Mouse (Mus musculus) ES-E14 (cell line): ENCODE results near the gene Tbx19. TPM values are rescaled to one million over a fixed set of nuclear protein-coding genes. Genes with fewer than 3 reads are reported as not detected.

ENCODE experiments used
- DNase-seq: peaks from one replicate; pipeline ENCODE4 v3.0.0-alpha.2; 2013; ENCODE audit warnings: low read depth, low spot score
- H3K27ac ChIP-seq: 2 replicates; pipeline ENCODE4 v1.5.1; 2012; ENCODE audit warnings: low read depth, mild to moderate bottlenecking, low read length, moderate library complexity, mixed read lengths; ENCODE audit not compliant: poor library complexity, insufficient read depth, severe bottlenecking
- H3K36me3 ChIP-seq: 2 replicates; pipeline ENCODE4 v1.6.1; 2012; ENCODE audit warnings: mild to moderate bottlenecking, low read length, moderate library complexity, mixed read lengths; ENCODE audit not compliant: control insufficient read depth, poor library complexity, insufficient read depth, severe bottlenecking
- H3K4me1 ChIP-seq, 2 experiments: fragments of 150-350 bp in 1 of 2; sonication (generic) in 1 of 2; 2 replicates each; pipeline ENCODE4 v1.6.1; 2012; ENCODE audit warnings: low read length in 2 of 2, mild to moderate bottlenecking in 1 of 2, mixed read lengths in 1 of 2; ENCODE audit not compliant: control insufficient read depth in 2 of 2, insufficient read depth in 2 of 2, poor library complexity in 1 of 2
- H3K4me3 ChIP-seq, 2 experiments: fragments of 150-350 bp in 1 of 2; sonication (generic) in 1 of 2; 2 replicates each; pipeline ENCODE4 v1.5.1; 2012; ENCODE audit warnings: low read length in 2 of 2, low read depth in 1 of 2, mild to moderate bottlenecking in 1 of 2, mixed read lengths in 1 of 2; ENCODE audit not compliant: insufficient read depth in 1 of 2, poor library complexity in 1 of 2, severe bottlenecking in 1 of 2
- H3K9ac ChIP-seq: 2 replicates; pipeline ENCODE4 v1.6.1; 2012; ENCODE audit warnings: low read depth, mild to moderate bottlenecking, low read length, mixed read lengths; ENCODE audit not compliant: poor library complexity, insufficient read depth, severe bottlenecking
- H3K9me3 ChIP-seq: fragments of 150-350 bp; sonication (generic); 2 replicates; pipeline ENCODE4 v1.6.1; 2012; ENCODE audit warnings: low read depth, mild to moderate bottlenecking, low read length; ENCODE audit not compliant: control insufficient read depth, insufficient read depth
- CHD2 ChIP-seq: IDR thresholded peaks from 2 replicates; pipeline ENCODE4 v1.6.1; 2014; ENCODE audit warnings: mild to moderate bottlenecking, low read depth, low read length, inconsistent platforms
- HCFC1 ChIP-seq: IDR thresholded peaks from 2 replicates; pipeline ENCODE4 v1.6.1; 2012; ENCODE audit warnings: low read length, inconsistent platforms, borderline replicate concordance; ENCODE audit not compliant: insufficient read depth
- MAFK ChIP-seq: IDR thresholded peaks from 2 replicates; pipeline ENCODE4 v1.6.1; 2014; ENCODE audit warnings: mild to moderate bottlenecking, low read depth, low read length, inconsistent platforms; ENCODE audit not compliant: insufficient read depth
- ZC3H11A ChIP-seq: IDR thresholded peaks from 2 replicates; pipeline ENCODE4 v1.6.1; 2012; ENCODE audit warnings: low read depth, mild to moderate bottlenecking, inconsistent platforms, low read length, borderline replicate concordance
- ZNF384 ChIP-seq: IDR thresholded peaks from 2 replicates; pipeline ENCODE4 v1.6.1; 2012; ENCODE audit warnings: low read depth, low read length, inconsistent platforms
- in situ Hi-C, 2 experiments: fragments of 600-800 bp; cut with MboI; formaldehyde crosslinking; loops; one replicate each; pipeline ENCODE4 v1.15.1; 2025; ENCODE audit warnings: low sequenced_read_pairs in 2 of 2, inconsistent platforms in 1 of 2; ENCODE audit not compliant: unreplicated experiment in 2 of 2
- total RNA-seq: library from RNA; depleted of rRNA; stranded (reverse); fragments of 300-350 nt; gene quantifications from 2 replicates; pipeline ENCODE4 v1.2.3, GENCODE M21; 2012

The Tbx19 gene
- total RNA-seq, 1 experiment: not detected

- H3K4me1 ChIP-seq: peaks cover 0 to 24% of the 10 kb centered on the region in 2 experiments; a peak in 2 of 4 replicates
- DNase-seq: no peak
- H3K27ac ChIP-seq: no peak overlapping the region
- TF ChIP-seq ZC3H11A (no peak), ZNF384 (no peak), HCFC1 (no peak), MAFK (no peak), CHD2 (no peak)
- no peak overlapping the region for H3K4me3 ChIP-seq
- H3K9ac ChIP-seq: no peak overlapping the region
- in situ Hi-C loops: no loop called here
- H3K9me3 ChIP-seq: no peaks in the 10 kb centered on the region
- H3K36me3 ChIP-seq: peaks cover 8% of the 10 kb centered on the region; the same call in 1 of the 2 replicates
Measured at GRCm38 (mm10) chr1:165187357-165187756, 26.8 kb upstream of the Tbx19 start.

DNA sequence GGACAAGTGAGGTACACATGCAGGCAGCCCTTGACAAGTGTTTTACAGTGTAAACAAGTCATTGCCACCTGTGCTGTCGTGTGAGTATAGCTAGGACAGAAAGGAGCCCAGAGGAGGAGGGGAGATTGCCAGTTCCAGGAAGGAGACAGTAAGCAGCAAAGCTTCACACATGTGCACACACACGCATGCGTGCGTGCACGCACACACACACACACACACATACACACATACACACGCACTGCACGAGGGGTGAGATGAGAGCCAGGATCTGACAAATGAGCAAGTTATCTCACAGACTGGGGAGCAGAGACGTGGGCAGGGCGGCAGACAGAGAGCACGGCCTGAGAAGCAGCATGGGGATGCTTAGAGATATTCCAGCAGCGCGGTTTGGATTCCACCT, 25.9 kb upstream of the Tbx19 start:
- Histone ChIP-seq H3K9ac (no peak overlapping the region), H3K4me1 (peaks cover 0 to 24% of the 10 kb centered on the region in 2 experiments; a peak in 2 of 4 replicates), H3K9me3 (no peaks in the 10 kb centered on the region), H3K4me3 (no peak overlapping the region), H3K27ac (no peak overlapping the region), H3K36me3 (peaks cover 8% of the 10 kb centered on the region; the same call in 1 of the 2 replicates)
- in situ Hi-C loops: no loop called here
- no peak for TF ChIP-seq ZNF384
- TF ChIP-seq ZC3H11A: no peak
- TF ChIP-seq MAFK: no peak
- TF ChIP-seq HCFC1: no peak
- no peak for TF ChIP-seq CHD2
- DNase-seq: no peak

DNA sequence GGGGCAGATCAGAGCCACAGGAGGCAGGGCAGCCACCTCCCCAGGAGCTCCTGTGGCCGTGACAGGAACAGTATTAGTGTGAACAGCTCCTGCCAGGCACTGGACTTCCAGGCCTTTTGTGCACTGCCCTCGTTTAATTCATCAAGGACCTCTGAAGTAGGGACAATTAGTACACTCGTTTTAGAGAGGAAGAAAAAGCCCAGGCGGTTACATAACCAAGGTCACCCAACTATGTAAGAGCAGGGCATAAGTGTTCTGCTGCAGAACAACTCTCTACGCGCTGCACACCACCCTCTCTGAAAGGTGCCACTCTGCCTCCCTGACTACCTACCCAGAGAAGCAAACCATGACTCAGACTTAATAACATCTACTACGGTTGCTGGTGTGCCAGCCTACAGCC, 24.5 kb upstream of the Tbx19 start:
- no peak overlapping the region for H3K9ac ChIP-seq
- H3K27ac ChIP-seq: no peak overlapping the region
- no peak for TF ChIP-seq HCFC1
- no peak for TF ChIP-seq ZC3H11A
- TF ChIP-seq CHD2: no peak
- TF ChIP-seq MAFK: no peak
- TF ChIP-seq ZNF384: no peak
- DNase-seq: no peak
- H3K4me1 ChIP-seq: peaks cover 0 to 23% of the 10 kb centered on the region in 2 experiments; a peak in 2 of 4 replicates
- H3K9me3 ChIP-seq: no peaks in the 10 kb centered on the region
- in situ Hi-C loops: no loop called here
- H3K4me3 ChIP-seq: no peak overlapping the region
- H3K36me3 ChIP-seq: peaks cover 8% of the 10 kb centered on the region; the same call in 1 of the 2 replicates

DNA sequence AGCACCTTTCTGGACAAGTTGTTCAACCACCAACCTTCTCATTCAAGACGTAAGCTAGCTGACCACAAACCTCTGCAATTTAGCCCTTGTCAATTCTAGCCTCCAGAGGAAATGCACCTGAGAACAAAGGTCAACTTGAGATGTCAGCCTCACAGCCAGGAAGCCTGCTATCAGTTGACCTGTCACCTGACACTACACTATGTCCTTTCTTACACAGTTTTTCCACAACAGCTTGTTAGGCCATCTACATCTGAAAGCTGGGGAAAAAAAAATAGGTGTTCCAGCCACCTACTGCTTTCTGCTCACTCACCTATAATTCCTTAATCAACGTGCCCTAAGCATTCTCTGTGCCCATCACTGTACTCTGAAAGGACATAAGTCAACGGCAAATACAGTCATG, 23.6 kb upstream of the Tbx19 start:
- Histone ChIP-seq H3K9me3 (no peaks in the 10 kb centered on the region), H3K9ac (no peak overlapping the region), H3K4me1 (peaks cover 0 to 17% of the 10 kb centered on the region in 2 experiments; a peak in 2 of 4 replicates), H3K36me3 (peaks cover 8% of the 10 kb centered on the region; the same call in 1 of the 2 replicates), H3K27ac (no peak overlapping the region), H3K4me3 (no peak overlapping the region)
- TF ChIP-seq CHD2 (no peak), MAFK (no peak), ZC3H11A (no peak), HCFC1 (no peak), ZNF384 (no peak)
- DNase-seq: no peak
- in situ Hi-C loops: no loop called here

DNA sequence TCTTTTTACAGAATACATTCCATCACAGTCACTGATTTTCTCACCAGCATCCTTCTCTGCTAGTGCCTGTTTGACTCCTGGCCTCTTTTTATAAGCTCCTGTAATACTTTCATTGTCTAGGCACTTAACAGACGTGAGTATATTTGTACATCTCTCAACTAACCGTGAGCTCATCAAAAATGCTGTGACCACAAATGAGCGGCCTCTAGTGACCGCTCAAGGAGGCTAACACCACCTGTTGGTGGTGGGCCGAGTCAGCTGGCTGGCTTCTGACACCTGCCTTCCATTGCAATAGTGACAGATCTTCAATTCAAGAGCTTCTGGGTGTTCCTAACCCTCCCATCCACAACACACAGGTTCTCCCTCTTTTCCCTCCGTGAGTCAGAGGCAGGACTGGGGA, 22.8 kb upstream of the Tbx19 start:
- H3K36me3 ChIP-seq: peaks cover 8% of the 10 kb centered on the region; the same call in 1 of the 2 replicates
- no peak overlapping the region for H3K4me3 ChIP-seq
- H3K4me1 ChIP-seq: peaks cover 0 to 9% of the 10 kb centered on the region in 2 experiments; a peak in 1 of 4 replicates
- no peak for TF ChIP-seq CHD2
- no peak for TF ChIP-seq HCFC1
- TF ChIP-seq MAFK: no peak
- TF ChIP-seq ZNF384: no peak
- TF ChIP-seq ZC3H11A: no peak
- no peak overlapping the region for H3K27ac ChIP-seq
- no peak for DNase-seq
- no peak overlapping the region for H3K9ac ChIP-seq
- in situ Hi-C loops: no loop called here
- no peaks in the 10 kb centered on the region for H3K9me3 ChIP-seq
